Mouse (Mus musculus) frontal cortex, postnatal 36 days (tissue): ENCODE results near the gene Vstm2a.
A peak's percentile ranks its signal among the peaks of the same experiment; 100 is the strongest.

ENCODE experiments used
- DNase-seq, 2 experiments: peaks; one replicate each; pipeline ENCODE4 v3.0.0; 2022; ENCODE audit warnings: low spot score in 2 of 2

Gene Vstm2a

DNA sequence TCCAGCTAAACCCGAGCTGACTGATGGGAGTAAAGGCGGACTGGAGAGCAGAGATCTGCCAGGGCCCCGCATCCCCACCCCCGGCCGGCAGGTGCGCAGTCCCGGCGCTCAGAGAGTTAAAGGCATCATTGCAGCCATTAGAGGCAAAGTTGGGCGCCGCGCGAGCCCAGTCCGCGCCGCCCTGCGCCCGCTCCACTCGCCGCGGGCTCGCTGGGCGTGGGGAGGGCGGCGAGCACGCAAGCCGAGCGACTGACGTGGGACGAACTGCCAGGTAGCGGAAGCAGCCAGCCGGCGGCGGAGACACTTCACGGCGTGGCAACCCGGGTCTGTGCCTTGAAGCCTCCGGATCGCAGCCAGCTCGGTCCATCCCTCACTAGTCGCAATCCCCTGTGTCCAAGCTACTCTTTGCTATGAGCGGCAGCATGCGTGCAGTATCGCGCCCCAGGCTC lies at the start of gene Vstm2a:
Vstm2a (plus strand) TSS at position 252 of the 449 bp plus-strand sequence.
- peak; percentile 77 to 83 for DNase-seq

DNA sequence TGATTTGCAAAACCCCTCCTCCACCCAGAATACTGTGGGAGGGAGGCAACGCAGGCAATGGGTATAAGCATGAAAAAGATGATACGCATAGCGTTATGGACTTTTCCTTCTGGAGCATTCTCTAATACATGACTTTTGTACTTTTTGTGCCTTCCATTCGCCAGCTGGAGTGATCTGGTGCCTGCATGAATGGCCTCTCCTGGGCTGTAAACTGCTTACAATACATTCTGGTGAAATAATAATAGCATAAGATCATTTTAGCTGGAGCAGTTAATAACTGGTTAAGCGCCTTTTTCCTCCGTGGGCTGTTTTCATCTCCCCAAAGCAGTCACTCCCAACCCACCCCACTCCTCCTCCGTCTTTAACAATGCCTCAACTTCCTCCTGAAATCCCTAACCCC lies 513 bp upstream of the Vstm2a start:
- peak; percentile 28 to 48 for DNase-seq

DNA sequence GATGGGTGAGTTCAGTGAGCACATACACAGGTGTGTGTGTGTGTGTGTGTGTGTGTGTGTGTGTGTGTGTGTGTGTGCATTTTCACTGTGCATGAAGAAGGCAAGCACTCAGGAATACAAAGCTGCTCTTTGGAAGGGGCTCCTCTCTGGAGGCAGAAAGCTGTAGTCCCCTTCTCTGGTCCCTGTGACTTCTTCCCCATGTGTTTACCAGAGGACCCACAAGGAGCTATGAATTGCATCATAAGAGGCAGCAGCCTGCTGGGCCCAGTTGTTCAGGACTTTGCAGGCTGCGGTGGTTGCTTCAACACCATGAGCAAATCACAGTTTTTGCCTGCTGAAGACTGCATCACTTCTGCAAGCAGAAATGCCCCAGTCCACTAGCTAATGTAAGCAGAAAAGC lies 776 bp downstream of the Vstm2a start:
- peak; percentile 38 to 57 for DNase-seq

DNA sequence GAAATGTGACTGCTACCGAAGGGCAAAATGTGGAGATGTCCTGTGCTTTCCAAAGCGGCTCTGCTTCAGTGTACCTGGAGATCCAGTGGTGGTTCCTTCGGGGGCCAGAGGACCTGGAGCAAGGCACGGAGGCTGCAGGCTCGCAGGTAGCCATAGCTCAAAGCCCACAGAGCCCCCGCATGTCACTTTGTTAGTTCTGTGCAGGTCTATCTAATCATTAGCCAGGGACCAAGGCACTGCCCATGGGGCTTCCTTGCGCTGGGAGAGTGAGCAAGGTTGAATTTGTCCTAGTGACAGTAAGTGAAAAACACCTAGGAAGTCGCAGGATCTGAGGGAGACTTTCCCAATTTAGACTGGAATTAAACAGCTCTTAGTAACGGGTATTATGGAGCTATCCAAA lies 2.4 kb downstream of the Vstm2a start:
- no peak for DNase-seq

DNA sequence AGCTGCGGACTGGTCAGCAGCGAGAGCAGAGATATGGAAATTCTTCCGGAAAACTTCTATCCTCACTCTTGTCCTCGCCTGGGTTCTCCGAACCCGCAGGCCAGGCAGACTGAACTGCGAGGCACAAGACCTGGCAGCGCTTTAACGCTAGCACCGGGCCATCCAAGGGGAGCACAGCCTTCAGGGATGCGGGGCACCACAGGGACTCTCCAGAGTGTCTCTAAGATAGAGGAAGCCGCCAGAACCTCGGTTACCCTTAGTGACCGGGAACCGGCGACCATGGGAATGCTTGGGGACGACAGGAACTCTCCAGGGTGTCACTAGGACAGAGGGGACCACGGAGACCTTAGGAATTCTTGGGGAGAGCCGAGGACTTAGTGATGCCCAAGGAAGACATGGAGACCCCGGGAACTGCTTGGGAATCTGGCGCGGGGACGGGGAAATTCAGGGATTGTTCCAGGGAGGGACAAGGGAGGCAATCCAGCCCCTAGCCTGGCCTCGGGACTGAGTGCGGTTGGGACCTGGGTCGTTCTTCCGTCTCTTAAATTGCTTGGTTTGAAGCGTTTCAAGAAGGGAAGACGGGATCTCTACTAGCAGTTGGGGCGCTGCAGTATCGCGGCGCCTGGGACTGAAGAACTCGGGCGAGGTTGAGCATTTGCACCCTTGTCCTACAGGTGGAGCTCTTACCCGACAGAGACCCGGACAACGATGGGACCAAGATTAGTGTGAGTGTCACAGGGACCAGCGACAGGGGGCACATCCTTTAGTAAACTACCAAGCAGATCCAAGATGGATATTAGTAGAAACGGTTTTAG lies 3.4 kb downstream of the Vstm2a start:
- DNase-seq = peak; percentile 72 to 87

DNA sequence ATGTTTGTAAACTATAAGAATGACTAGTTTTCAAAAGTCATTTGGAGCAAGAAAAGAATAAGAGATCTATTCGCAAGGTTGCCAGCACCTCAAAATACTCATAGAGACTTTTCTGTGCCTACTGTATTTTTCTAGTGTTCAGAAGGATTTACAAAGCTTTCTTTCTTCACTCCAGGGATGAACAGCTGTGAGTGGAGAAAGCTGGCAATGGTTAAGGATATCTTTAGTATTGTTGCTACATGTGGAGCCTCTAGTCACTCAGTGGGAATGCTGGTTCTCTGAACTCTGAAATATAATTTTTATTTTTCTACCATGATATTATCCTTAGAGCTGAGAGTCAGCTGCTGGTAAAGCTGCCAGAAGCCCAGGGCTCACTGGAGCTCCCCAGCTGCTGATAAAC lies 10.9 kb downstream of the Vstm2a start:
- DNase-seq = peak in 1 of 2 experiments; percentile 29

DNA sequence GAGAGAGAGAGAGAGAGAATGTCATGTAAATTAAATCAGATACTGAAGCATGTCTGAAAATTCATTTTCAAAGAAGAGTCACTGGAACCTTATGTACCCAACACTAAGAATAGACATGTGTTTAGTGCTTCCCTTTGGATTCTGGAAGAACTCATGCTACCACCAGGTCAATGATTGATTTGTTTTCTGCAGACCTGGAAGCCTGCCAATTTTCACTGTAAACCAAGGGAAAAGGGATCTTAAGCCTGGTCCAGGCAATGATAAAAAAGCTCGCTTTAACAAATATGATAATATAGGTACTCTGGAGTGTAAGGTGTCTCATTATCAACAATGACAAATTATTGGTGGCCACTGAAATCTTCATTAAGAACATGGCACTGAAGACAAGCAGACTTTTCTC lies 32.9 kb downstream of the Vstm2a start:
- DNase-seq = no peak

DNA sequence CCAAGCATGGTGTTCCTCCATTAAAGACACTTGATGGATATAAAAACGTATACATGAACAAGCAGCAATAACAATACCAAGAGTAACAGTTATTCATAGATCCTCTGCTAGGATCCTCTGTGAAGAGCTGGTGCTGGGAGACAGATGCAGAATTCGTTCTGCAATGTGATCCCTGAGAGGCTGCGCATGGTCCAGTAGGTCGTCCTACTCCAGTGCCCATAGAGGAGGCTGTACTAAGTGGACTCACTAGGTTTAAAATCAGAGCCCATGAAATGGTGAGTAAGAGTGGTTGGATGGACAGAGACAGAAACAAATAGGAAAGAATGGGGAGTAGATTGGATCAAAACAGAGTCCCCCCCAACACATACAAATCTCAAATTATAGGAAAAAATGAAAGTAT lies 35.4 kb downstream of the Vstm2a start:
- DNase-seq = no peak

DNA sequence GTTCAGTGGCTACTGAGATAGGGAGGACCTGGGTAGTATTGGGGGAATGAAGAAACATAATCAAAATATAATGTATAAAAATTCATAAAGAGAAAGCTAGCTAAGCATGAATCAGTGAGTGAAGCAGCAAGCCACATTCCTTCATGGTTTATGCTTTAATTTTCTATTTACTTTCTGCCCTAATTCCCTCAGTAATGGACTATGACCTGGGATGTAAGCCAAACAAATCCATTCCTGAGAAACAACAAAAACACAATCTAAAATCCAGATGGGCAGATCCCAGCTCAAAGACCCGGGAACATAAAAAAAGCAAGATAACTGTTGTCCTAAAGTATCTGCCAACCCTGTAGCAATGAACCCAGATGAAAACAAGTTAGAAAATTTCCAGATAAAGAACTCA lies 39.0 kb downstream of the Vstm2a start:
- DNase-seq = no peak

DNA sequence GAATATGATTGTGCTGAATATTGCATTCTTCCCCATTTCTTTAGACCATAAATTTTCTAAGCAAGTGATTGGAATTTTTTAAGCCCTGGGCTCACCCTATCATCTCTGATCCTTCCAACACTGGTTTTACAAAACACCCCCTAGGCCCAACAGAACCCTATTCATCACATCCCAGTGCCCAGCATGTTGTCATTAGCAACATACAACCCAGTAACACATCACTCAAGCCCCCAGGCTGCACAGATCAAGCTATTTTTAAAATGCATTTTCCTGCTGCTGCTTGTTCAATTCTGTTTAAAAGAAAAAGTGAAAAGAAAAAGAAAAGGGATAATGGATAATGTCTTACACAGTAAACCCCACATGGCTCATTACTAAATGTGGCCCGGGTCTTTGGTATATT lies 42.0 kb downstream of the Vstm2a start:
- DNase-seq = no peak

DNA sequence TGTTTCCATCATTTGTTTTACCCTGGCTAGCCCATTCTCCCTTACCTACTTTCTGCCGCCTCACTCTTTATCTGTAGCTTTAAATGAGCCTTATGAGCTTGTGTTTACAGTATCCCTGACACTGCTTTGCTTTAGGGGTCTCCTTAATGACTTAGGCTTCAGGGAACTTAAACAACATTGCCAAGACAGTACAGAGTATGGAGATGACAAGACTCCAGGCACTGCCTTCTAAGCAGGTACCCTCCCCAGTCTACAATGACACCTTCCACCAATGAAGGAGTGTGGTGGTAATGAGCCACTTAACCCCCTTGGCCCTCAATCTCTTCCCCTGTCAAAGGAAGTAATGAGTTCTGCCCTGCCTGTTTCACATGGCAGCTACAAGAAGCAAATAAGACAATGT lies 42.4 kb downstream of the Vstm2a start:
- no peak for DNase-seq

DNA sequence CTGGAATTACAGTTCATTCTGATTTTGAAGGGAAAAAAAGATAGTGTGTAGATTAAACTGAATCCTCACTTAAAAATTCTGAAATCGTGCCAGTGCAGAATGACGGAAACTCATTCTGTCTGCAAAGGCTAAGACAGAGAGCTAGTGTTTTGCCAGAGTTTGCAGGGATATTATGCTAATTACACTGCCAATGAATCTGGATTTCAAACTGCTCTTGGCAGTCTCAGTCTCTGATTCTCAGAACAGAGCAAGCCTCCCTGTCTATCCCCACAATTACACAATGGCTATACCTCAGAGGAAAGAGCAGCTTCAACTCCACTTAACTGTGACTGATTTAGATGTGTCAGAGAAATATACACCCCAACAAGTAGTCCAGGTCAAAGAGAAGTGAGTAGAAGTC lies 43.2 kb downstream of the Vstm2a start:
- DNase-seq = peak in 1 of 2 experiments; percentile 27

DNA sequence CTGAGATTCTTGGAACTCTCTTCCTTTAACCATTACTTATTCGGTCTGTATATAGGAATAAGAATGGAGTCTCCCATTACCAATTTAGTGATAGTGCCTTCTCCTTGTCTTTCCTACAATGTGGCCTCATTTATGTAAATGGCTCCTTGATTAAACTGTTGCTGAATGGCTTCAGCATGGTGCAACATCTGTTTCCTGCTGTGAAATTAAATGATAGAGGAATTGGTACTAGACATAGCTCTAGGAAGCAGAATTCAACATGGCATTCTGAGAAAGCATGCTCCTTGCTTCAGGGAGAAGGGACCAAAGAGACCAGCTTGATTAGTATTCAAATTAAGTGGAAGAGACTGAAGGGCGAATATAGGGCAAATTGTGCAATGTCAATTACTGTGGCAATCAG lies 57.6 kb downstream of the Vstm2a start:
- no peak for DNase-seq

DNA sequence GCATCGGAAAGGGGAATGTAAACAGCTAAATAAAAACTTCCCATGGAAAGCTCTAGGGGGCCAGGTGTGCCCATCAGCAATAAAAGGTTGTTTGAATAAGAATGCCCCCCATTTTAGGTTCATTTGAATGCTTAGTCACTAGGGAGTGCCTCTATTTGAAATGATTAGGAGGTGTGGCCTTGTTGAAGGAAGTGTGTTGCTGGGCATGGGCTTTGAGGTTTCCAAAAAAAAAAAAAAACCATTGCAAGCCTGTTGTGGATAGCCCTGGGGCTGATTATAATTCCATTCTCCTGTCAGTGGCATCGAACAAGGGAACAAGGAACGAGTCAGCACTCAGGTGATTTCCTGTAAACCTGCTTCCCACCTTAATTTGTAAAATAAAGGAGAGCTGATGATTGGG lies 87.7 kb downstream of the Vstm2a start:
- DNase-seq = no peak

DNA sequence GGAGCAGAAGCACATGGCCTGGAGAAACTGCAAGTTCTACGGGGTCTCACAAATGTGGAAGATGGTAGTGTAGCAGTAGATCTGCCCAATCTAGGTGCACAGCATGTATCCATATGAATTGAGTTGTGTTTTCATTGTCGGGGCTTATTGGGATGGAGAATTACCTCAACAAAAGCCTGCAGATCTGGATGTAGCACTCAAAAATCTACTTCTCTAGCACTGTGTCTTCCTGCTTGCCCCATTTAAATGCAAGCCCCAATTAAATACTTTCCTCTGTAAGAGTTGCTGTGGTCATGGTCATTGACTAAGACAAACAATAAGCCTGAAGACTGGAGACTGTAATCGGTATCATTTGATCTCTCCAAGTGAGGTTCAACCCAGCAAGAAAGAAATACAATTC lies 88.2 kb downstream of the Vstm2a start:
- DNase-seq = no peak

DNA sequence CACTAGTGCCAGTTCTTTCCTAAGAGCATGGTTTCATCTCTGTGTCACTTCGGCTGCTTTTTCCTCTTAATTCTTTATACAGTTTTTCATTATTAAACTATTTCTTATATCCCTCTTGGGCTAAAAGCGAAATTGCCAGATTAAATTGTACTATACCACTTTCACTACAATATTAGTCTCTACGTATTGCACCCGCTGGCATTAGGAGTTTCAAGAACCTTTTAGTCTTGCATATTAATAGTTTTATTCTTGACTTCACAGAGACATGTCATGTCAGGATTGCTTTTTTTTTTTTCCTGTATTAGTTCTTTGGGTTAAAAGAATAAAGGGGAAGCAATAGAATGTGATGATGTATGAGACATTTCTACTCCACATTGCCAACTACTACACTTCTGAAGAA lies 94.4 kb downstream of the Vstm2a start:
- no peak for DNase-seq

DNA sequence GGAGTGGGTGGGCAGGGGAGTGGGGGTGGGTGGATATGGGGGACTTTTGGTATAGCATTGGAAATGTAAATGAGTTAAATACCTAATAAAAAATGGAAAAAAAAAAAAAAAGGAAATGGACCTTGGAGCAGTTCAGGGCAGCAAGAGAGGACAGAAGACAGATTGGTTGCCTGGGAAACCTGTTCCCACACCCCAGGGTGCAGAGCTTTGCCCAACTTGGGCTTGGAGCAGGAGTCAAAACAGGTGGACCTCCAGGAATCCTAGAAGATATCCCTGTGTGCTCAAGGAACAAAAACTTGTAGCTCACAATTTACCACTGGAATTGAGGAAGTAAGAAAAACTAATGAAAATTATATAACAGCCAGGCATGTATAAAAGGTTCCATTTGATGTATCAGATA lies 96.8 kb downstream of the Vstm2a start:
- no peak for DNase-seq

DNA sequence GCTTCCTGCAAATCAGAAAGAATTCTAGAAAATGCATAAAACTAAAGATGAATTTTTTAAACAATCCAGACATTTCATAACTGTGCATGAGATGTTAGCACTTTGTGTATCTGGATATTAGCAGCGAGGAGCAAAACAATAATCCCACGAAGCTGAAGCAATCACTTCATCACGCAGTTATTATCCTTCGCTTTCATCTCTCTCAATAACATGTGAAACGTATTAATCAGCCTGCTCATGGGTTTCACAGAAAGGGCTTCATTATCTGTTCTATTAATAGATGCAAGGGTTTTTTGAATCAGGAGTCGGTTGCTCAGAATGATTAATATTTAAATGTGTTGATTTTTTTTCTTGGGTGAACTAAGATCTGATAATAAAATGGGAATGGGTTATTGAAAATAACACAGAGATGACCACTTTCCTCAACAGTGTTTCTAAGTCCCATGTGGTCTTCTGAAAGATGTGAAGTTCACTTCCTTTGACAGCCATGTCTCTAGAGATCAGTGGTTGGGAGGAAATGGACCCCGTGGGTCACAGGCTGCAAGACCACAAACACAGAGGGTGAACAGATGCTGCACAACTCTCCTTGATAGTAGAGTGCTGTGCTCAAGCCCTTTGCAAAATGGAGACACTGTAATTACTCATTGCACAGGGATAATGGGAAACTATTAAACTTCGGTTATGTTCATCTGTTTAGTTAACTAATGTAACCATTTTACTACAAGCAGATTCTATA lies 109.5 kb downstream of the Vstm2a start:
- DNase-seq = no peak

DNA sequence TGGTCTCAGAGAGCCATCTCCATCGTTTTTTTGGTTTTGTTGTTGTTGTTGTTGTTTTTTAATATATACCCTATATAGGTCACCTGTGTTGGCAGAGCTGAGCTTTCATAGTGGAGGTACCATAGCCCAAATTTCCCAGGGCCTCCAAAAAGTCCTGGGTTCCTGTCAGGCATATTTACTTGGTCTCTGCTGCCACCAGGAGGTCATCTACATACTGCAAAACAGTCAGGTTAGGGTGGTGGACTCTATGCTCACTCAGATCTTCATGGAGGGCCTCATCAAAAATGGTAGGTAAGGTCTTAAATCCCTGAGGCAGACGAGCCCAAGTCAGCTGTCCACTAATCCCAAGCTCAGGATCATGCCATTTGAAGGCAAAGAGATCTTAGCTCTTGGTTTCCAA lies 146.1 kb downstream of the Vstm2a start:
- DNase-seq = peak in 1 of 2 experiments; percentile 38

DNA sequence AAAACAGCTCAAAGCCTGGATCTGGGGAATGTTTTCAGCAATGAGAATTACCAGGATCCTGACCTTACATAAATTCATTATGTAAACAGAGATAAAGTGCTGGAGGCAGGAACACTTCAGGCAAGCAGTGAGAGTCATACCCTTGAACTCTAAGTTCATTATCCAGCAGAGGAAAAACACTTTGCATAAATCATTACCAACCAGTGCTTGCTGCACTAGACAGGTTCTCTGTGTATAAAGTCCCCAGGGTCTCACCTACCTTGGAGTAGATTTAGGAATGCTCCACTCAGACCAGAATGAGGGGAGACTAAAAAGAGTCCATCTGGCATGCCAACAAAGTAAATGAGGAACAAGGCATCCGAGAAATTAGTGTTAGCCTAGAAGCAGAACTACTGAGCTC lies 154.2 kb downstream of the Vstm2a start:
- no peak for DNase-seq

DNA sequence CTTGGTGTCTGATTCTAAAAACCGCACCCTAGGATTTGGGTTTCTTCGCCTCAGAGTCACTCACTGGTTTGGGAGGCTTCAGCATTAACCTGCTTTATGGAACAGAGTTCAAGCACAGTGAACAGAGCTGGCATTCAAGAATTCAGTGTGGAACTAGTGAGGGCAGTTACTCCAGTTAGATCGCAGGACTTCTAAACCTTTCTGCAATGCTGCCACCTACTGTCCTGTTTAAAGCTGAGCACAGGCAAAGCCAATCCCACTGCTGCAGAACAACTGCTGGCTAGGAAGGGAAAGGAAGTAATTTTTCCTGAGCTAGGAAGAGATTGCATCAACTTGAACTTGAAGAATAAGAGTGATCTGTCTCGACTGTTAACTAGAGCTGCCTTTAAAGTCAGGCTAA lies 155.1 kb downstream of the Vstm2a start:
- DNase-seq = peak; percentile 25 to 60

DNA sequence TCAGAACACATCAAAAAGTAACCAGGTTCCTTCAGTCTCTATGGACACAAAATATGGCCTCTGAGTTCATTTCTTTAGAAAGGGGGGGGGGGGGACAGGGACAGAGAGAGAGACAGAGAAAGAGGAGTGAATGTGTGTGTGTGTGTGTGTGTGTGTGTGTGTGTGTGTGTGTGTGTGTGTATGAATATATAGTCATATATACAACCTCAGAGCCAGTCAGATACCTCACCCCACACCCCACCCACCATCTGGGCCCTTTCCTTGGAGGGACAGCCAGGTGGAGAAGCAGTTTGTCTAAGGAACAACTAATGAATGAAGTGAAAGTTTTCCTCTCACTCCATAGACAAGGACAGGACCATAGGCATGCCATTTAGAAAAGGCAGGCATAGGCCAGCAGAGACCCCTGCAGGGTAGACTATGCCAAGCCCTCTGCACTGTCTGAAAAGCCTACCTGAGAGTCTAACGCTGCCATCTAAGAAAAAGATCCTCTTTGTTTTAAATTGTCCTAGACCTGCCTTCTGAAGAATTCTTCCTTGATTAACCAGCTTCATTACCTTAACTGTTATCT lies 155.6 kb downstream of the Vstm2a start:
- no peak for DNase-seq
